In the genomic region with DNA sequence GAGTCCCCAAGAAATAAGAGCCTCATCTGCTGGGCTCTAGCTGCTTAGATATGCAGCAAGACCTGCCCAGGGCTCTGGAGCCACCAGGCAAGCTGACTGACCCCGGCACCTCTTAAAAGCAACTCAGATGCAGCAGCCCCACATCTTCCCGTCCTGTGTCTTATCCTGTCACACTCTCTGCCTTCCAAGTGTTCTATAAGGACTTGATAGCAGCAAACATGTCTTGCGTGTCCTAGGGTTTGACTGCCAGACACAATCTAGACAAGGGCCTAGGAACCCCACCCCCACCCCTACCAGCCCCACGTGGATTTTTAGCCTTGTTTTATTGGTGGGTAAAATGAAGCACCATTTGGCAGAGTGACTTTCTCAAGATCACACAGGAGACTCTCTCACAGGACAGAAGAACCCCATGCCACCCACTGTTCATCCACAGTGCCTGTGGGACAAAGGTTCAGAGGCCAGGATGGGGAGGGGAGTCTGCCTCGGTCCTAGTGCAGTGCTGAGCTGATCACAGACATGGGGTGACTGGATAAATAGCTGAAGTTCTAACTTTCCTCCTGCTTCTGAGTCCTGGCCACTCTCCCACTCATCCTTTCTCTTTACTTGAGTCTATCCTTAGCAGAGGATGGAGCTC, we compare ENCODE assay signal across 16 mouse cellular contexts. TPM values are rescaled to one million over a fixed set of nuclear protein-coding genes. Genes with fewer than 3 reads are reported as not detected.
"Had no signal": no experiment of that assay in that cellular context is flagged by ENCODE, and none has a peak within 500 bp of the region (broad histone marks: within the 10 kb centered on the region; RNA-seq: fewer than 3 reads in every experiment).

No protein-coding gene starts in this region.

- DNase-seq: kidney, adult 2 months; kidney, postnatal 25 days; layer of hippocampus, adult 9-11 months; liver, postnatal 0 days; lung, postnatal 36 days; midbrain, embryonic 14.5 days; thymus, adult 18-20 months; thymus, postnatal 36 days had no signal

- H3K4me2 ChIP-seq: liver, embryonic 11.5 days; midbrain, embryonic 11.5 days had no signal

- H3K4me3 ChIP-seq: layer of hippocampus, adult 2 months had no signal

- ATAC-seq: intestine, postnatal 0 days; liver, postnatal 0 days had no signal

- H3K27ac ChIP-seq: kidney, postnatal 0 days; layer of hippocampus, adult 2 months; liver, embryonic 14.5 days had no signal

- H3K9ac ChIP-seq: liver, embryonic 14.5 days; liver, postnatal 0 days had no signal

RNA-seq across cellular contexts. Expression of a gene that starts 16.9 kb away (rescaled TPM):
- total RNA-seq: megakaryocyte progenitor cell, adult 5-6 weeks; megakaryocyte-erythroid progenitor cell, adult 5-6 weeks had no signal
